Mouse (Mus musculus) midbrain, embryonic 10.5 days (tissue): ENCODE data around the gene Itsn1. TPM values are rescaled to one million over a fixed set of nuclear protein-coding genes. Genes with fewer than 3 reads are reported as not detected.

Experiments used
- DNase-seq: peaks from one replicate; pipeline ENCODE4 v3.0.0-alpha.2; 2017; ENCODE audit warnings: low spot score
- H3K27ac ChIP-seq: fragments of 300-500 bp; sonication (generic); replicated peaks from 2 replicates; pipeline ENCODE4 v1.5.1; 2016; ENCODE audit warnings: mild to moderate bottlenecking
- H3K27me3 ChIP-seq: fragments of 300-500 bp; sonication (generic); 2 replicates; pipeline ENCODE4 v1.6.1; 2016; ENCODE audit warnings: low read depth, mild to moderate bottlenecking; ENCODE audit not compliant: poor library complexity, severe bottlenecking
- H3K36me3 ChIP-seq: fragments of 300-500 bp; sonication (generic); 2 replicates; pipeline ENCODE4 v1.6.1; 2016; ENCODE audit warnings: mild to moderate bottlenecking, moderate library complexity
- H3K4me1 ChIP-seq: fragments of 300-500 bp; sonication (generic); 2 replicates; pipeline ENCODE4 v1.6.1; 2016
- H3K4me3 ChIP-seq: fragments of 300-500 bp; sonication (generic); 2 replicates; pipeline ENCODE4 v1.5.1; 2016; ENCODE audit warnings: mild to moderate bottlenecking, moderate library complexity
- H3K9me3 ChIP-seq: fragments of 300-500 bp; sonication (generic); replicated peaks from 2 replicates; pipeline ENCODE4 v1.6.1; 2016; ENCODE audit warnings: mild to moderate bottlenecking
- WGBS: fragments of 180-500 bp; shearing (Covaris S2); methylation state at CpG from one replicate; pipeline ENCODE4 v1.1.7; 2016; 5-methylcytosine and 5-hydroxymethylcytosine counted together
- polyA plus RNA-seq: library from polyadenylated mRNA; unstranded; fragments of >200 nt; fragmentation: Nextera tagmentation; extraction: Ambion mirVana; gene quantifications from 2 replicates; pipeline ENCODE4 v1.2.1, GENCODE M21; 2016

Itsn1 gene
- polyA plus RNA-seq, 1 experiment from 2014 or later = 49.5 TPM

DNA sequence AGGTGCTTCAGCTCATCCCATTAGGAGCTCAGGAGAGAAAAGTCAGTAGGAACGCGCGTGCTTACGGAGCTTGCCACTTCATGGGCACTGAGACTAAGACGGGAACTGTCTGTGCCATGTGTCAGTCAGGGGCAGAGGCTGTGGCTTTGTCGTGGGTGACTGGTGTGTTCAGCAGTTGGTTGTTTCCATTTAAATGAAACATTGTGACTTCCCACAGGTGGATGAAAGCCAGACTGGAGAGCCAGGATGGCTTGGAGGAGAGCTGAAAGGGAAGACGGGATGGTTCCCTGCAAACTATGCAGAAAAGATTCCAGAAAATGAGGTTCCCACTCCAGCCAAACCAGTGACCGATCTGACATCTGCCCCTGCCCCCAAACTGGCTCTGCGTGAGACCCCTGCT is 119.4 kb downstream of the Itsn1 start:
- Histone ChIP-seq H3K36me3 (peaks cover 100% of the 10 kb centered on the region), H3K27ac (no peak overlapping the region), H3K4me1 (no peaks in the 10 kb centered on the region), H3K4me3 (no peak overlapping the region), H3K9me3 (no peaks in the 10 kb centered on the region), H3K27me3 (no peaks in the 10 kb centered on the region)
- WGBS = 94% methylated on average over 9 of the region's 9 CpGs
- DNase-seq = no peak

DNA sequence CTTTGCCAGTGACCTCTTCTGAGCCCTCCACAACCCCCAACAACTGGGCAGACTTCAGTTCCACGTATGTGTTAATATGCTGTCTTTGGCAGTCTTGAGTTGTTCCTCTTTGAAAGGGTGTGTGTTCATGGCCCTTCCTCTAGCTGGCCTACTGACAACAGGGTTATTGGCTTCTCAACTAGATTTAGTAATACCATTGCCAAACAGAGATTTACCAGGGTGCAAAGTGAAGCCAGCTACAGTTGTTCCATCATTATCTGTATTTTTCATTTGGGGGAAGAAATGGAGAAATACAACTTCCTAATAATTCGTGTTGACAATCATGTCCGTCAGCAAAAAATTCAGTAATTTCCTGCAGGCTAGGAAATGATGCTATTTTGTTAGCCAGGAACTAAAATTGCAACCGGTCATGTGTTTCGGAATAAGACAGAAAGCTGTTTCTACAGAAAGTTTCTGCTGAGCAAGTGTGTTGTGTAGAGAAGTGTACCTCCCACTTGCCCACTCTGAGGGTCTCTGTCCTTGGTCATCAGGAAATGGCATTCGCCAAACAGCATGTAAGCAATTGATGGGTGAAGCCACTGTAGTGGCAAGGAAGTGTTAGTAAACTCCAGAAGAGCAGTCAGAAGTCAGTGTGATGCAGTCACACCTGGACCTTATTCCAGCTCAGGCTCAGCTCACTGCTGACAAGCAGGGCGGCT is 120.0 kb downstream of the Itsn1 start:
- WGBS = 95% methylated on average over 7 of the region's 7 CpGs
- Histone ChIP-seq H3K9me3 (no peaks in the 10 kb centered on the region), H3K27ac (no peak overlapping the region), H3K4me1 (no peaks in the 10 kb centered on the region), H3K4me3 (no peak overlapping the region), H3K27me3 (no peaks in the 10 kb centered on the region), H3K36me3 (peaks cover 100% of the 10 kb centered on the region)
- no peak for DNase-seq

DNA sequence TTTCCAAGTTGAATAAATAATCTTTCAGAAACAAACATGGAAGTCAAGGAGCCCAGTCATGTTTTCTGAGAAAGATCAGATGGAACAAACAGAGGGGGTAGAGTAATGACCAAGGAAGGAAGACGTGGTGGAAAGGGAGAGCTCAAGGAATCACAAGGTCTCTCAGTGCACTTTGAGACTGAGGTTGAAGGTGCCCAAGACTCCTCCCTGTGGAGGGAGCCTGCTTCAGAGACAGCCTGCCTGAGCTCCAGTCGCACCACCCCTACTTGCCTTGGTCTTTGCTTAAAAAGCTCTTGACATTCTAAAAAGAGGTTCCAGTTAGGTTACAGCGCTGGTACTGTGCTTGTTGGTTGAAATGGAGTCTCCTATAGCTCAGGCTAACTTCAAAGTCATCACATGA is 121.1 kb downstream of the Itsn1 start:
- no peak for DNase-seq
- peaks cover 100% of the 10 kb centered on the region for H3K36me3 ChIP-seq
- WGBS = 91% methylated on average over 3 of the region's 3 CpGs
- no peaks in the 10 kb centered on the region for H3K27me3 ChIP-seq
- no peaks in the 10 kb centered on the region for H3K9me3 ChIP-seq
- H3K27ac ChIP-seq = no peak overlapping the region
- H3K4me1 ChIP-seq = no peaks in the 10 kb centered on the region
- H3K4me3 ChIP-seq = no peak overlapping the region

DNA sequence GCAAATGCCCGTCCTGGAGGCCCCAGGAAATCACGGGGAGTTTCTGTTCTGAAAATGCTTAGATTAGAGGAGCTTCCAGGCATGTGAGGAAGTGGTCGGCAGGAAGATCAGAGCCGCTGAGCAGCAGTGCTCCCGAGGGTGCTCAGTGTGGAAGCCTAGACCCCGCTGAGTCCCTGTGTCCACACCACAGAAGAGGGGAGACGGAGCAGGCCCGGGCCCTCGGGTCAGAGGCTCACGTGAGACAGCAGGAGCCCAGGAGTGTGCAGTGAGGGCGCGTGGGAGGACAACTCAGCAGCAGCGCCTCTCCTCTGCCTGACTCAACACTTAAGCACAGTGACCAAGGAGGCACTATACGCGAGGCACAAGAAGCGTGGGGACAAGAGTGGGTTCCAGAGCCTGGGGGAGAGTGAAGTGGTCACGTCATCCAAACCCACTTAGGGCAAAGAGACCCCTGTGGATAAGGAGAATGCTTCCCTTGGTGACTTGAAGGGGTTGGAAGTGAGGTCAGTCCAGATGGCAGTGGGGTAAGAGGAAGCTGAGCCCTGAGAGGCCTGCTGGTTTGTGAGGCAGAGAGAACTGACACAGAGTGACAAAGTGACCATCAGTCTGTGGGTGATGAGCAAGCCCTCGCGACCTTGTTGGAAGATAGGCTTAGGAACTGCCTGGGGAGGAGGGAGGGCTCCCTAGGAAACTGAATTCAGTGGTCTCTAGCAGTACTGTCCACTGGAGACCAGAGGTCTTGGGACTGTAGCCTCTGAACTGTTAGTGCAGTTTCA is 122.6 kb downstream of the Itsn1 start:
- DNase-seq = no peak
- Histone ChIP-seq H3K36me3 (peaks cover 100% of the 10 kb centered on the region), H3K27me3 (no peaks in the 10 kb centered on the region), H3K9me3 (no peaks in the 10 kb centered on the region), H3K4me3 (no peak overlapping the region), H3K4me1 (no peaks in the 10 kb centered on the region), H3K27ac (no peak overlapping the region)
- 89% methylated on average over 19 of the region's 19 CpGs for WGBS

DNA sequence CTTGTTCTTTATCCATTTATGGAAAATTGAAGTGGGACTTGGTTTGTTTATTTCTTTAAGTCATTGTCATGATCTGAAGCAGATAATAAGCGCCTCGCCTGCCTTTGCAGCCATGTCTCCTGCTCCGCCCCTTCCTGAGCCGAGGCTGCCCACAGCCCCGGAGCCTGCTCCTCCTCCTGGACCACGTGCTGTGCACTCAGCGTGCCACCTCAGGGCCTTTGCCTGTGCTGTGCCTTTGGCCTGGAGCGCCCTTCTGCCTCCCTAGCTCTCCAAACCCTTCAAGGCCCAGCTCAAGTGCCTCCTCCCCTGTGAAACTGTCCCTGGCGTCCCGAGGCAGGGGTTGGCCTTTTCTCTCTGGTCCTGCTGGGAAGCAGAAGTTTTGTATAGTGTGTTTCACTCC is 123.7 kb downstream of the Itsn1 start:
- H3K27ac ChIP-seq = no peak overlapping the region
- WGBS = 89% methylated on average over 10 of the region's 10 CpGs
- H3K36me3 ChIP-seq = peaks cover 100% of the 10 kb centered on the region
- H3K9me3 ChIP-seq = no peaks in the 10 kb centered on the region
- no peak overlapping the region for H3K4me3 ChIP-seq
- H3K4me1 ChIP-seq = no peaks in the 10 kb centered on the region
- H3K27me3 ChIP-seq = no peaks in the 10 kb centered on the region
- no peak for DNase-seq

DNA sequence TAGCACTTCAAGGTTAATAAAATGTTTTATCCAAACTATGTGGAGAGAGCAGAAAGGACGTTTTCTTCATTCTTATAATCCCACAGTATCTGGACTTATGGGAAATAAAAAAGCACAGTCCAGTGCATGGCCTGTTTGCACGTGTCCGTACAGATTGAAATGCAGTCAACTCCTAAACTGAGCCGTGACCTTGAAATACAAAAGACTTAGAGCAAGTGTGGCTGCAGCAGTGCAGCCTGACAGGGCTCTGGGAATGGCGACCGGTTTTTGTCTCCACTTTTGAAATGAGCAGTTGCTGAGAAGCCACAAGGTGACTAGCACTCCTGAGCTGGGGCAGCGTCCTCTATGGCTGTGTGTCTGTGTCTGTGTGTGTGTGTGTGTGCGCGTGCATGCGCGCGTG is 124.1 kb downstream of the Itsn1 start:
- 96% methylated on average over 12 of the region's 12 CpGs for WGBS
- Histone ChIP-seq H3K4me1 (no peaks in the 10 kb centered on the region), H3K27me3 (no peaks in the 10 kb centered on the region), H3K9me3 (no peaks in the 10 kb centered on the region), H3K27ac (no peak overlapping the region), H3K4me3 (no peak overlapping the region), H3K36me3 (peaks cover 100% of the 10 kb centered on the region)
- DNase-seq = no peak

DNA sequence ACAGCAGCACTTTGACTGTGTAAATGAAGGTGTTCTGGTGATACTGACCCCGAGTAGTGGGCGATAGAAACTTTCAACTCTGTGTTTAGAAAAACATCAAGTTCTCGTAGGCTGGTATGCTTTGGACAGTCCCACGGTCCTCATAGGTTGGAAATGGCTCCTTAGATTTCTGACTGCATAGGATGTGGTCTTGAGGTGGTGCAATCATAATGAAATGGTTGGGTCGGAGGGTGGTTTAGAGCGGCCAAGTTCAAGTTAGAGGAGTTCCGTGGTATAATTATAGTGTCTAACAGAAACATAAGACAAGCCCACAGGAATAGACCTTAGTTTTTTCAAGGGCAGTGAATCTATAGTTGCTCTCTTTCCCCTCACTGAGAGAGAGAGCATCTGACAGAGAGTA is 129.6 kb downstream of the Itsn1 start:
- Histone ChIP-seq H3K36me3 (peaks cover 86% of the 10 kb centered on the region), H3K27me3 (no peaks in the 10 kb centered on the region), H3K9me3 (no peaks in the 10 kb centered on the region), H3K4me3 (no peak overlapping the region), H3K27ac (no peak overlapping the region), H3K4me1 (0 out of 2 replicates have a peak, but pooled peaks cover 2% of the 10 kb centered on the region)
- DNase-seq = no peak
- WGBS = 96% methylated on average over 7 of the region's 7 CpGs

DNA sequence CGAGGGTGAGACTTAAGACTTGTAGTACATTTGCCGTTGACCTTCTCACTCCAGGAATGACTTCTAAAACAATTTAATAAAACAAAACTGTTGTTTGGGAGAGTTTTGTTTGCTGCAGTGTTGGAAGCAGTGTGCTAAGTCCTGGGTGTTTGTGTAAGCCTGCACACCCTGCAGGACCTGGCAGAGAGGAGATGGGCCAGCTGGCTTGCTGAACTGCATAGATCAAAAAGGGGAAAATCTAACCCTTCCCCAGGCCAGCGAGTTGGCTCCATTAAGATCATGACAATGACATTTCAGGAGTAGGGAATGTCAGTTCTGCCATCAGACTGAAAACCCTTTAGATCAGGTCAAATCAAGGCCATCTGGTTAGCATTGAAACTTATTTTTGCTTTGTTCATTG is 130.1 kb downstream of the Itsn1 start:
- WGBS = 94% methylated on average over 3 of the region's 3 CpGs
- Histone ChIP-seq H3K4me1 (0 out of 2 replicates have a peak, but pooled peaks cover 2% of the 10 kb centered on the region), H3K9me3 (no peaks in the 10 kb centered on the region), H3K36me3 (peaks cover 86% of the 10 kb centered on the region), H3K27me3 (no peaks in the 10 kb centered on the region), H3K4me3 (no peak overlapping the region), H3K27ac (no peak overlapping the region)
- DNase-seq = no peak

DNA sequence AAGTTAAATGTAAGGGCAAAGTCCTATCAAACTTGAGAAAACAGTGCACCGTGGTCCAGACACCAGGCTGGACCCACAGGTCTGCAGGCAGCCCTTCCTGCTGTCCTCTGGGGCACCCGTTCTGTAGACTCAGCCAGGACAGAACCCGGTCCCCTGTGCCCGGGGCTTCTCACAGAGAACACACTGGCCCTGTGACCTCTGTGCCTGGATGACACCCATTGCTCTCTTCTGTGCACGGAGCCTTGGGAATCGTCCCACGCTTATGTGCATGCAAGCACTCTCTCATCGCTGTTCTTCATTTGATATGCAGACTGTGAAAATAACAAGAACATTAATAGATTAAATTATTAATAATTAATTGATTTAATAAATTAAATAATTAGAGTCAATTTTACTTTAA is 130.9 kb downstream of the Itsn1 start:
- Histone ChIP-seq H3K4me3 (no peak overlapping the region), H3K4me1 (0 out of 2 replicates have a peak, but pooled peaks cover 2% of the 10 kb centered on the region), H3K27me3 (no peaks in the 10 kb centered on the region), H3K9me3 (no peaks in the 10 kb centered on the region), H3K36me3 (peaks cover 86% of the 10 kb centered on the region), H3K27ac (no peak overlapping the region)
- no peak for DNase-seq
- WGBS = 90% methylated on average over 8 of the region's 8 CpGs

DNA sequence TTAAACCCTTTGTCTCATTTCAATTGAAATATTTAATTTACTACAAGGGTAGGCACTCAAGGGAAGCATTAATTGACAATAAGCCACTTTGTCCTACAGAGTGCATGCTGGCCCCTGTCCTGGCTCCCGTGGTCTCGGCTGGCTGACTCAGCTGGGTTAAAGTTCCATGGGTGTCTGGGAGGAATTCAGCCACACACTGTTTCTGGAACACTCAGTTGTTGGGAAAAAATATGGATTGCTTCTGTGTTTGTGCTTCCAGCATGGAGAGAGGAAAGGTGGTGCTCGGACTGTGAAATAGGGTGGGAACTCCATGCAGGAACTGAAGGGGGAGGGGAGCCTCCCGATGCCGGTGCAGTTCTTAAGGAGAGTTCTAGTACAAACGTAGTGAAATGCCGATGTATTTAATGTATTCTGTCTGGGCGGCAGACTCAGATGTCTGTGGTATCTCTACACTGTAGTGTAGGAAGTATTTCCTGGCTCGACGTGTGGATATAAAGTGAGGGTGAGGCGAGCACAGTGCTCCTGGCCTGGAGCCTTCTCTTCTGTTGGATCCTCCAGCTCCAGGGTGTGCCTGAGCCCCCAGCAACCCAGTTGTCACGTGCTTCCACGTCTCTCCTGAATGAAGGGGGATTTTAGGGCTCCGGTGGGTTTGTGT is 131.5 kb downstream of the Itsn1 start:
- peaks cover 86% of the 10 kb centered on the region for H3K36me3 ChIP-seq

DNA sequence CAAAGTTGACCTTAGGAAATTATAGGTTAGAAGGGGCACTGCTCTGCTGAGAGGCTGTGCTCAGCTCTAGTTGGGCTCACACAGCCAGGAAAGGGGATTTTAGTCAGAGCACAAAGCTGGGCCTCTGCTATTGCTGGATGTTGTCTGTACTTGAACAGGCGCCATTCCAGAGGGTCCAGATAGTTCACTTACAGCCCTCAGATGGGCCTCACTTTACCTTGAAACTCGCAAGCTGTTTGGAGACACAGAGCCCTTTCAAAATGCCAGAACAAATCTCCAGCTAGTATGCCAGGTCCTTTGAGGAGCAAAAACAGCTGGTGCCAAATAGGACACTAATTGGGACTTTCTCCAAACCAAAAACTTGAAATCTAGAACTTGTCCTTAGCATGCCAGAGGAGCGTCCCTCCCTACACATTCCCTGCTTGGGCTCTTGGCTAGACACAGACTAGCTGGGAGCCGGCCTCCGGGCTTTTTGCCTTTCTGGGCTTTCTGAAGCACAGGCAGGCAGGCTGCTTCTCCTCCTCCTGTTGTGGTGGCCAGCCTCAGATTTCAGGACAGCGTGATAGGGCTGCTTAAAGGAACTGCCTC is 132.8 kb downstream of the Itsn1 start:
- H3K9me3 ChIP-seq = no peaks in the 10 kb centered on the region
- H3K4me3 ChIP-seq = no peak overlapping the region
- 80% methylated on average over 6 of the region's 6 CpGs for WGBS
- H3K4me1 ChIP-seq = 0 out of 2 replicates have a peak, but pooled peaks cover 2% of the 10 kb centered on the region
- no peaks in the 10 kb centered on the region for H3K27me3 ChIP-seq
- peaks cover 85% of the 10 kb centered on the region for H3K36me3 ChIP-seq
- DNase-seq = no peak
- H3K27ac ChIP-seq = no peak overlapping the region

More for the DNA sequence above, 131.5 kb downstream of the Itsn1 start:
- 0 out of 2 replicates have a peak, but pooled peaks cover 2% of the 10 kb centered on the region for H3K4me1 ChIP-seq
- H3K27me3 ChIP-seq = no peaks in the 10 kb centered on the region
- no peak overlapping the region for H3K4me3 ChIP-seq
- DNase-seq = no peak
- H3K27ac ChIP-seq = no peak overlapping the region
- H3K9me3 ChIP-seq = no peaks in the 10 kb centered on the region
- 83% methylated on average over 14 of the region's 14 CpGs for WGBS

DNA sequence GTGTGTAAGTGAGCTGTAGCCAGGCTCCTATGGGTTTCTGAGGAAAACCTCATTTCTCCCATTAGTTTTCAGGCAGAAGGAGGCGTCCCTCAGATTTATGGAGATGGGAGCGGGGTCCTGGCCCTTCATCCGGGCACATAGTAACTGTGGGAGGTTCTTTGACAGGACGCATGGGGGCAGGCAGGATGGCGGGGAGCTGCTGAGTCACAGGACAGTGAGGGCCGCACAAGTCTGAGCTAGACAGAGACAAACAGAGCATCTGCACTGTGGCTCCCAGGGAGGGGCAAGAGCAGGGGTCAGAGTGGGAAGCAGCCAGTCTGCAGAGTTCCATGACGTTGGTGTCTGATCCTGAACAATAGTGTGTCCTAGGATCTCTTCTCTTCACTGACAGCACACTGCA is 133.8 kb downstream of the Itsn1 start:
- 0 out of 2 replicates have a peak, but pooled peaks cover 2% of the 10 kb centered on the region for H3K4me1 ChIP-seq
- DNase-seq = no peak
- WGBS = 84% methylated on average over 7 of the region's 7 CpGs
- no peaks in the 10 kb centered on the region for H3K27me3 ChIP-seq
- H3K9me3 ChIP-seq = no peaks in the 10 kb centered on the region
- no peak overlapping the region for H3K4me3 ChIP-seq
- peaks cover 83% of the 10 kb centered on the region for H3K36me3 ChIP-seq
- peak overlapping the region; percentile 23; the same call in 1 of the 2 replicates for H3K27ac ChIP-seq
